Mouse (Mus musculus): ENCODE measurements around the gene Mdm4.

GRCm38 (mm10) chr1:132982728-132983127, 47.6 kb downstream of the Mdm4 start:
- no peak for TF ChIP-seq POLR2A (IDR thresholded peaks at IDR 0.05; ENCODE audit: insufficient read length, low read depth)
- no peak for TF ChIP-seq MYOD1 (IDR thresholded peaks at IDR 0.05; ENCODE audit: control insufficient read depth in 1 of 3, insufficient read length in 2 of 3, low read depth in 2 of 3)
- no peak for TF ChIP-seq POLR2AphosphoS2 (IDR thresholded peaks at IDR 0.05; ENCODE audit: insufficient read length, low read depth)
- no peak for TF ChIP-seq USF1 (IDR thresholded peaks at IDR 0.05; ENCODE audit: low read depth)
- TF ChIP-seq CEBPB (IDR thresholded peaks at IDR 0.05; ENCODE audit: insufficient read depth, poor library complexity, severe bottlenecking): no peak
- no peak for TF ChIP-seq TCF12 (IDR thresholded peaks at IDR 0.05; ENCODE audit: insufficient read depth, poor library complexity, severe bottlenecking)
- TF ChIP-seq E2F4 (IDR thresholded peaks at IDR 0.05; ENCODE audit: insufficient read depth): no peak
- TF ChIP-seq SRF (IDR thresholded peaks at IDR 0.05; ENCODE audit: control insufficient read depth, insufficient read length, low read depth): no peak
- no peak for TF ChIP-seq MAX (IDR thresholded peaks at IDR 0.05; ENCODE audit: low read depth)
- TF ChIP-seq MYOG (IDR thresholded peaks at IDR 0.05; ENCODE audit: control insufficient read depth in 1 of 3, insufficient read depth in 1 of 3, insufficient read length in 2 of 3, low read depth in 2 of 3): no peak
- TF ChIP-seq REST (IDR thresholded peaks at IDR 0.05; ENCODE audit: insufficient read depth, insufficient read length): no peak

All from myocyte (in vitro differentiated cells).